Mouse (Mus musculus) limb, embryonic 10.5 days (tissue): Measurements from ENCODE around the gene Defb23. TPM values are rescaled to one million over a fixed set of nuclear protein-coding genes. Genes with fewer than 3 reads are reported as not detected.

Experiments
- DNase-seq: peaks from one replicate; pipeline ENCODE4 v3.0.0-alpha.2; 2017; ENCODE audit warnings: low spot score
- H3K27ac ChIP-seq: fragments of 300-500 bp; sonication (generic); 2 replicates; pipeline ENCODE4 v1.5.1; 2016; ENCODE audit warnings: mild to moderate bottlenecking
- H3K27me3 ChIP-seq: fragments of 300-500 bp; sonication (generic); 2 replicates; pipeline ENCODE4 v1.6.1; 2016; ENCODE audit warnings: low read depth, mild to moderate bottlenecking; ENCODE audit not compliant: poor library complexity, severe bottlenecking
- H3K36me3 ChIP-seq: fragments of 300-500 bp; sonication (generic); 2 replicates; pipeline ENCODE4 v1.6.1; 2016; ENCODE audit warnings: mild to moderate bottlenecking, moderate library complexity
- H3K4me1 ChIP-seq: fragments of 300-500 bp; sonication (generic); 2 replicates; pipeline ENCODE4 v1.6.1; 2016
- H3K4me3 ChIP-seq: fragments of 300-500 bp; sonication (generic); 2 replicates; pipeline ENCODE4 v1.5.1; 2016; ENCODE audit warnings: mild to moderate bottlenecking, moderate library complexity
- H3K9me3 ChIP-seq: fragments of 300-500 bp; sonication (generic); replicated peaks from 2 replicates; pipeline ENCODE4 v1.6.1; 2016; ENCODE audit warnings: mild to moderate bottlenecking
- WGBS: fragments of 180-500 bp; shearing (Covaris S2); methylation state at CpG from one replicate; pipeline ENCODE4 v1.1.7; 2016; 5-methylcytosine and 5-hydroxymethylcytosine counted together
- polyA plus RNA-seq: library from polyadenylated mRNA; unstranded; fragments of >200 nt; fragmentation: Nextera tagmentation; extraction: Ambion mirVana; gene quantifications from 2 replicates; pipeline ENCODE4 v1.2.1, GENCODE M21; 2016

Defb23 gene
- polyA plus RNA-seq, 1 experiment from 2014 or later = not detected

GRCm38 (mm10) chr2:152427493-152427892 is 36.9 kb downstream of the Defb23 start:
- H3K27ac ChIP-seq = no peak overlapping the region
- DNase-seq = peak; percentile 32
- no peaks in the 10 kb centered on the region for H3K36me3 ChIP-seq
- WGBS = 12% methylated on average over 12 of the region's 12 CpGs
- no peaks in the 10 kb centered on the region for H3K9me3 ChIP-seq
- peaks cover 8% of the 10 kb centered on the region for H3K4me1 ChIP-seq
- H3K4me3 ChIP-seq = peak overlapping the region; percentile 13
- peaks cover 4% of the 10 kb centered on the region; the same call in 1 of the 2 replicates for H3K27me3 ChIP-seq

- 94% methylated on average over 3 of the region's 3 CpGs for WGBS
- Histone ChIP-seq H3K27ac (peak overlapping the region; percentile 99), H3K27me3 (no peaks in the 10 kb centered on the region), H3K4me1 (peaks cover 33% of the 10 kb centered on the region), H3K4me3 (peak overlapping the region; percentile 93; the same call in 1 of the 2 replicates), H3K36me3 (peaks cover 5% of the 10 kb centered on the region; the same call in 1 of the 2 replicates), H3K9me3 (no peaks in the 10 kb centered on the region)
- DNase-seq = no peak
Measured at GRCm38 (mm10) chr2:152415786-152416185, 48.6 kb downstream of the Defb23 start.

- peak within 1 kb of the TSS; percentile 99 for H3K27ac ChIP-seq
- no peaks in the 10 kb centered on the region for H3K9me3 ChIP-seq
- WGBS = 22% methylated on average over 4 of the region's 4 CpGs
- no peaks in the 10 kb centered on the region for H3K27me3 ChIP-seq
- peaks cover 5% of the 10 kb centered on the region; the same call in 1 of the 2 replicates for H3K36me3 ChIP-seq
- no peak for DNase-seq
- H3K4me1 ChIP-seq = peaks cover 38% of the 10 kb centered on the region
- H3K4me3 ChIP-seq = peak within 1 kb of the TSS; percentile 93
Measured at GRCm38 (mm10) chr2:152415287-152415686, 49.1 kb downstream of the Defb23 start, which contains the start of gene 6820408C15Rik. 6820408C15Rik (plus strand) TSS chr2:152415587.

- under 1% methylated on average over 65 of the region's 65 CpGs for WGBS
- Histone ChIP-seq H3K4me1 (peaks cover 44% of the 10 kb centered on the region), H3K9me3 (no peaks in the 10 kb centered on the region), H3K4me3 (peak within 1 kb of the TSS; percentile 93), H3K27me3 (no peaks in the 10 kb centered on the region), H3K27ac (peak within 1 kb of the TSS; percentile 99), H3K36me3 (peaks cover 5% of the 10 kb centered on the region; the same call in 1 of the 2 replicates)
- peak; percentile 94 for DNase-seq
Measured at GRCm38 (mm10) chr2:152414591-152415165, 49.7 kb downstream of the Defb23 start, which contains the start of gene Zcchc3. Zcchc3 (minus strand) TSS chr2:152415027.

GRCm38 (mm10) chr2:152413765-152414584 is 50.4 kb downstream of the Defb23 start:
- H3K27me3 ChIP-seq = no peaks in the 10 kb centered on the region
- peak overlapping the region; percentile 93 for H3K4me3 ChIP-seq
- peak; percentile 76 for DNase-seq
- peak overlapping the region; percentile 99 for H3K27ac ChIP-seq
- H3K9me3 ChIP-seq = no peaks in the 10 kb centered on the region
- H3K36me3 ChIP-seq = peaks cover 5% of the 10 kb centered on the region; the same call in 1 of the 2 replicates
- under 1% methylated on average over 86 of the region's 86 CpGs for WGBS
- H3K4me1 ChIP-seq = peaks cover 49% of the 10 kb centered on the region

GRCm38 (mm10) chr2:152413158-152413764 is 51.2 kb downstream of the Defb23 start:
- H3K4me1 ChIP-seq = peaks cover 49% of the 10 kb centered on the region

GRCm38 (mm10) chr2:152412526-152413157 is 51.8 kb downstream of the Defb23 start:
- H3K4me1 ChIP-seq = peaks cover 49% of the 10 kb centered on the region
- peak overlapping the region; percentile 93 for H3K4me3 ChIP-seq
- 5% methylated on average over 15 of the region's 15 CpGs for WGBS

More at GRCm38 (mm10) chr2:152413158-152413764, 51.2 kb downstream of the Defb23 start:
- Histone ChIP-seq H3K4me3 (peak overlapping the region; percentile 93), H3K9me3 (no peaks in the 10 kb centered on the region), H3K27me3 (no peaks in the 10 kb centered on the region), H3K27ac (peak overlapping the region; percentile 99), H3K36me3 (peaks cover 5% of the 10 kb centered on the region; the same call in 1 of the 2 replicates)
- WGBS = 3% methylated on average over 21 of the region's 21 CpGs
- DNase-seq = no peak

GRCm38 (mm10) chr2:152411471-152411870 is 52.9 kb downstream of the Defb23 start:
- WGBS = 2% methylated on average over 7 of the region's 7 CpGs
- Histone ChIP-seq H3K4me3 (peak overlapping the region; percentile 93), H3K4me1 (peaks cover 55% of the 10 kb centered on the region), H3K9me3 (no peaks in the 10 kb centered on the region), H3K27ac (peak overlapping the region; percentile 99), H3K27me3 (no peaks in the 10 kb centered on the region), H3K36me3 (peaks cover 5% of the 10 kb centered on the region; the same call in 1 of the 2 replicates)
- DNase-seq = peak; percentile 65

More at GRCm38 (mm10) chr2:152412526-152413157, 51.8 kb downstream of the Defb23 start:
- Histone ChIP-seq H3K36me3 (peaks cover 5% of the 10 kb centered on the region; the same call in 1 of the 2 replicates), H3K27me3 (no peaks in the 10 kb centered on the region), H3K27ac (peak overlapping the region; percentile 99), H3K9me3 (no peaks in the 10 kb centered on the region)
- peak; percentile 50 for DNase-seq

- H3K4me3 ChIP-seq = peak overlapping the region; percentile 93
- WGBS = under 1% methylated on average over 15 of the region's 15 CpGs
- peaks cover 59% of the 10 kb centered on the region for H3K4me1 ChIP-seq
- peaks cover 5% of the 10 kb centered on the region; the same call in 1 of the 2 replicates for H3K36me3 ChIP-seq
- no peaks in the 10 kb centered on the region for H3K9me3 ChIP-seq
- no peaks in the 10 kb centered on the region for H3K27me3 ChIP-seq
- peak overlapping the region; percentile 99 for H3K27ac ChIP-seq
- DNase-seq = peak; percentile 93
Measured at GRCm38 (mm10) chr2:152410971-152411371, 53.4 kb downstream of the Defb23 start.

GRCm38 (mm10) chr2:152409781-152410180 is 54.6 kb downstream of the Defb23 start:
- Histone ChIP-seq H3K4me3 (0 out of 2 replicates have a peak overlapping the region, but pooled peaks have one; percentile 93), H3K9me3 (no peaks in the 10 kb centered on the region), H3K36me3 (peaks cover 5% of the 10 kb centered on the region; the same call in 1 of the 2 replicates), H3K4me1 (peaks cover 58% of the 10 kb centered on the region), H3K27me3 (no peaks in the 10 kb centered on the region), H3K27ac (peak overlapping the region; percentile 99)
- no peak for DNase-seq
- 74% methylated on average over 6 of the region's 6 CpGs for WGBS
